Mouse (Mus musculus) small intestine, adult 10 weeks (tissue): Measurements from ENCODE around the gene Irx2. TPM values are rescaled to one million over a fixed set of nuclear protein-coding genes. Genes with fewer than 3 reads are reported as not detected.

ENCODE experiments used
- polyA plus RNA-seq: library from polyadenylated mRNA; stranded (reverse); fragments of 350-450 nt; fragmentation: Illumina TruSeq; extraction: RNeasy Lipid Tissue Mini Kit (QIAGEN cat#74804); gene quantifications from one replicate; pipeline ENCODE4 v1.2.3, GENCODE M21; 2014; ENCODE audit warnings: low replicate concordance

Gene Irx2
- polyA plus RNA-seq: not detected

DNA sequence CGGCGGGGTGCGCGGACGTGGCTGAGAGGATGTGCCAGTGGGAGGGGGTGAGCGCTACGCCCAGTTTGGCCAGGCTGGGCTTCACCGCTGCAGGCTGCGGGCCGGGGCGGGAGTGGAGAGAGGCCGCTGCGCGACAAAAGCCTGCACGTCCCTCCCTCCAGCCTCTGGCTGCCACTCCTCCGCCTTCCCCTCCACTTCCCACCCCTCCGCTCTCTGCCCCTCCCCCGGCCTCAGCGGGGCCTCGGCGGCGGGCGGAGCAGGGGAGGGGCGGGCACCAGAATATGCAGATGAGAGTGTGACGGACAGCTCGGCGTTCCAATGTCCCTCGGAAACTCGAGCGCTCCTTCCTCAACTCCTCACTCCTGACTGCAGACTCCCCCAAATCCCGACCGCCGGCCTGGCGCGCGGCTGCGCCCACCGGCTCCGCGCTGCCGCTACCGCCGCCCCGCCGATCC is at the start of gene Irx2:
Gene Irx2 (plus strand): TSS at position 359 of the 455 bp plus-strand sequence.

